Mouse (Mus musculus) embryo, embryonic 10 days (tissue): ENCODE data around the gene Pdp2.
"Not testable (repeated sequence)": the region's sequence is repeated elsewhere in the genome, so short reads cannot be mapped to it uniquely, and the experiment has no call there.

ENCODE experiments used
- DNase-seq: peaks from one replicate; pipeline ENCODE4 v3.0.0-alpha.2; 2015; ENCODE audit warnings: low spot score

The Pdp2 gene

DNA sequence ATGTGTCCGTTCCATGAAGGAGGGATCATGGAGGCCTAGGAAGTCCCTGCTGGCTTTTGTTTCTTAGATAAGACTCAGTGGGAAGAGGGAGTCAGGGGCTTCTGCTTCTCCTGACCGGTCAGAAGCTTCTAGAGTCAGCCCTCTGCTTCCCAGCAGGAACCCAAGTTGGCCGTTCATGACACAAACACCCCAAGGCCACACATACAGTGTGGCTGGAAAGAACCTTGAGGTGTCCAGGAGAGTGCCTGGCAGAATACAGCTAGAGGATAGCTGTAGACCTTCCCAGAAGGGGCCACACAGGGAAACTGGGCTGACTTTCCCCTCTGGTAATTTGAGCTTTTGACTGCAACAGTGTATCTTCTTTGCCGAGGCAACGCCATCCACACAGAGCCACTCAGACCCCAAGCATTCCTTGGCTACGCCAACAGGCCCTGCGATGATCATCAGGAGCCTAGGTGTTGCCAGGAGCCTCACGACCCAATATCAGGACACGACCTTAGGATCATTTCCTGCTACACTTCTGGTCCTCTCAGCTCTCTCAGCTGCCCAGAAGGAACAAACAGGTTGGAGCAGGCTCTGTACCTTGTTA, 42.0 kb downstream of the Pdp2 start:
- DNase-seq: no peak

- DNase-seq: no peak
These were observed 43.9 kb downstream of the Pdp2 start for GRCm38 (mm10) chr8:104635004-104635710.

GRCm38 (mm10) chr8:104638010-104638409, 46.8 kb downstream of the Pdp2 start:
- DNase-seq: no peak

DNA sequence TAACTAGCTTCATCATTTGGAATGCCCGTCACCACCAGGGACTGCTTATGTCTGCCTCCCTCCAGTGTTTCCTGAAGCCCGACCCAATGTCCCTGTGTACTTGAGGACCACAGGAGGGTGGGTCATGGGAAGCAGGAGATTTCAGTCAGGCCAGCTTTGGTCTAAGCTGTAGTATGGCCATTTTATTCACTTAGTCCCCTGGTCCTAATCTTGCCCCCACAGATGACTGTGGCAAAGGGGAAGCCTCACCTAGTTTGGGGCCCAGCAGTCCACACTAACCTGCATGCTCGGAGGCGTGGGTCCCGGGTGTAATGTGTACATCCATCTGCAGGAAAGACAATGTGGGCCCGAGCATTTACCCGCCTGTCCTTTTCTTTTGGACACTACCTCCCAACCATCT, 49.0 kb downstream of the Pdp2 start:
- no peak for DNase-seq

GRCm38 (mm10) chr8:104640831-104641370, 49.6 kb downstream of the Pdp2 start:
- DNase-seq: peak; percentile 17

DNA sequence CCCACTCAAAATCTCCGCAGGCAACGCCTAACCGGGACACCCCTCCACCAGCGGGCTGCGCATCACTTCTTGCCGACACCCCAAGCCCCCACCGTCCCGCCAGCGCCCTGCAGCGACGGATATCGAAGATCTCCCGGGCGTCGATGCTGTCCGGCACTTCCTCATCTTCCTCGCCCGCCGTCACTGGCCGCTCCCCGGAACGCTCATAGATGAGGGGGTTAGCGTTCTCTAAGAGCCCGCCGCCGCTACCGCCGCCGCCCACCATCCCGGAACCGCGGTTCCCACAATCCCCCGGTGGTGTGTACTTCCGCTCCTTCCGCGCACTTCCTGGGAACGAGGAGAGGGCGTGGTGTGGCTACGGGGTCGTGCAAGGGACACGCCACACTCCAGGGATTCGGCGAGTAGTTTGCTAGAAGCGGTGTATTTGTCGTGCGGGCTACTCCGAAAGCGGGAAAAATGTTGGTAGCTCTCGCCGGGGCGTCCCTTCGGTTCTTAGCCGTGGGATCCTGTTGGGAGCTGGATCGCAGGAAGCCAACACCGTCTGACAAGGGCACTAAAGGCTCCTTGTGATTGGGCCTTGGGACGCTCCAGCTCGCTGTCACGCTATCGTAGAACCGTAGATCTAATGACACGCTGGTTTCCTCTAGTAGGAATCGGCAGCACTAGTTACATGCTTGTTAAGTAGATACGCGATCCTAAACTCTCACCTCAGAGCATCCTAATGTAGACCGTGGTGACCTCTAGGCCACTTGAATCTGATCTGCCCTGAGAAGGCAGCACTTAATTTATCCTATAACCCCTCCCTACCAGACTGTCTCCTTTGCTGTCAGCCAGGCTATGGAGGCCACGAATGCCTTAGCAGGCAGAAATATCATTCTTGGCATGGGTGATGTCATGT, 50.4 kb downstream of the Pdp2 start, which contains the start of gene Ciao2b:
Gene Ciao2b, minus strand, starts transcription at position 540 of the 898 bp plus-strand sequence.
- DNase-seq: peak; percentile 96

DNA sequence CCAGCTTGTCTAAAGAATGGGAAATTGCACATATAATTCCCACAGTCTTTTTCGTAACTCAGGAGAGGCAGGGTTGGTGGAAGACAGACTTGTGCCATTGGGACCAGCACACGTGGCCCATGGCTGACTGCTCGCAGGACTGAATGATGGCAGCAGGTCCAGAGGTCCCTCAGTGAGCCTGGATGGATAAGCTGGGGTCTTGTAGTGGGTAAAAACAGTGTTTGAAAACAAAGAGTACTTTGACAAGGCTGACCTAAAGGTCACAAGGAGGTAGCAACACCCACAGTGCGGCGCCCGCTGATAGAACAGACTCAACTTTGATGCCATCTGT, 51.0 kb downstream of the Pdp2 start:
- no peak for DNase-seq

GRCm38 (mm10) chr8:104644187-104644586, 52.9 kb downstream of the Pdp2 start:
- DNase-seq: not testable (repeated sequence)
